Mouse (Mus musculus) small intestine, adult 2 months (tissue): ENCODE data around the gene Lrmp.

Source experiments
- CTCF ChIP-seq: fragments of 200-500 bp; IDR thresholded peaks from 2 replicates; pipeline ENCODE4 v1.5.1; 2012; ENCODE audit warnings: low read depth, mild to moderate bottlenecking, control low read depth, inconsistent platforms, low read length, moderate library complexity, mixed read lengths; ENCODE audit not compliant: insufficient replicate concordance, insufficient read length; ENCODE audit errors: extremely low read depth
- POLR2A ChIP-seq: fragments of 200-500 bp; IDR thresholded peaks from 2 replicates; pipeline ENCODE4 v1.6.1; 2012; ENCODE audit warnings: low read depth, mild to moderate bottlenecking, control low read depth, inconsistent platforms, low read length, moderate library complexity

DNA sequence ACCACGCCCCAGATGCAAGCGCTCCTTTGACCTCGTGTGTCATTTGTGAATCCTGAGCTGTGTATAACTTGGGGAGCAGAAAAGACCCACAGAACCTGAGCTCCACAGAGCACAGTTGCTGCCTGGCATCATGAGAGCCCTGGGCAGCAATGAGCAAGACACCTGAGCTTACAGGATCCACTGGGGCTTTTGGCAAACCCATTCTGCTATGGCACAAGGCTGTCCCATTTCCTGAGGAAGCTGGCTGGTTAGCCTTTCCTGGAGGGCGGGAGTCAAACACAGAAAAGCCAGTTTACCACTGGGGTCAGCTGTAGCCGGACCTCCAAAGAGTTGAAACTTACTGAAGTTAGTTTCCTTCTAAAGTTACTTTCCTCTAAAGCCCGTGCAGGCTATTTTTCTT lies 49.0 kb upstream of the Lrmp start:
- TF ChIP-seq CTCF (no peak), POLR2A (no peak)
